In the genomic region with DNA sequence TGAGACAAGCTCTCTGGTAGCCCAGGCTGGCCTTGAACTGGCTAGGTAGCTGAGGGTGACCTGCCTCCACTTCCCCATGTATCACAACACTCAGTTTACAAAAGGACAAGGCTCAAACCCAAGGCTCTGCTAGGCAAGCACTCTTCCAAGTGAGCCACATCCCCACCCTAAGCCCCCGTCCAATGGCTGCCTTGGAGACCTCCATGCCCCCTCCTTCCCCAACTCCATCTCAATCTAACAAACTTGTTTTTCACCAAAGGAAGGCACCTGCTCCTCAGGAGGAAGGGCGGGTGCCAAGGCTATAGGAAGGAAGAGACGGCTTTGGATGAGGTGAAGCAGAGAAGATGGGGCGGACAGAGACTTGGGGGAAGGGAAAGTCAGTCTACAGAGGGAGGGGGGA, we compare ENCODE assay signal across 12 mouse cellular contexts. TPM values are rescaled to one million over a fixed set of nuclear protein-coding genes. Genes with fewer than 3 reads are reported as not detected.
A peak's percentile ranks its signal among the peaks of the same experiment; 100 is the strongest.
DNase-seq lines count a peak whose midpoint lies in the region; ATAC-seq and TF ChIP-seq lines count a peak whose summit lies in the region.
"Had no signal": no experiment of that assay in that cellular context is flagged by ENCODE, and none has a peak within 500 bp of the region (broad histone marks: within the 10 kb centered on the region; RNA-seq: fewer than 3 reads in every experiment).

No protein-coding gene starts in this region.

- no peak for DNase-seq in forebrain, postnatal 0 days
- DNase-seq in left cerebral cortex, adult 9 months (ENCODE audit: low spot score in 2 of 2): no peak
- no peak for DNase-seq in cerebellum, adult 8-10 months
- DNase-seq: embryo, embryonic 11 days had no signal

- peaks cover 7% of the 10 kb centered on the region; the same call in 1 of the 2 replicates for H3K27me3 ChIP-seq in forebrain, embryonic 15.5 days
- no peaks in the 10 kb centered on the region for H3K27me3 ChIP-seq in forebrain, postnatal 0 days (ENCODE audit: insufficient read depth, low read length)
- H3K27me3 ChIP-seq in megakaryocyte, embryonic 14.5 days (replicated peaks): no peaks in the 10 kb centered on the region
- H3K27me3 ChIP-seq in hindbrain, embryonic 13.5 days: peaks cover 13% of the 10 kb centered on the region
- no peaks in the 10 kb centered on the region for H3K27me3 ChIP-seq in stomach, embryonic 16.5 days (ENCODE audit: control insufficient read depth, insufficient read depth, low read length)

- H3K36me3 ChIP-seq in forebrain, embryonic 15.5 days: no peaks in the 10 kb centered on the region
- H3K36me3 ChIP-seq in forebrain, postnatal 0 days (ENCODE audit: insufficient read depth): no peaks in the 10 kb centered on the region
- H3K36me3 ChIP-seq in megakaryocyte, embryonic 14.5 days (replicated peaks; ENCODE audit: low read length): peaks cover 22% of the 10 kb centered on the region
- H3K36me3 ChIP-seq in hindbrain, embryonic 13.5 days: no peaks in the 10 kb centered on the region
- H3K36me3 ChIP-seq in stomach, embryonic 16.5 days (ENCODE audit: control insufficient read depth, insufficient read depth, low read length): no peaks in the 10 kb centered on the region

- H3K4me2 ChIP-seq in forebrain, embryonic 15.5 days (replicated peaks): no peak overlapping the region
- no peak overlapping the region for H3K4me2 ChIP-seq in forebrain, postnatal 0 days (ENCODE audit: low read depth)
- H3K4me2 ChIP-seq in hindbrain, embryonic 13.5 days: no peak overlapping the region
- 0 out of 2 replicates have a peak overlapping the region, but pooled peaks have one; percentile 13 for H3K4me2 ChIP-seq in stomach, embryonic 16.5 days (ENCODE audit: low read depth, low read length)

- no peak overlapping the region for H3K9ac ChIP-seq in forebrain, embryonic 15.5 days (replicated peaks)
- no peak overlapping the region for H3K9ac ChIP-seq in forebrain, postnatal 0 days
- H3K9ac ChIP-seq in hindbrain, embryonic 13.5 days: no peak overlapping the region
- no peak overlapping the region for H3K9ac ChIP-seq in stomach, embryonic 16.5 days (ENCODE audit: low read length)

- 0 out of 2 replicates have a peak overlapping the region, but pooled peaks have one; percentile 52 for H3K27ac ChIP-seq in forebrain, embryonic 15.5 days (replicated peaks)
- H3K27ac ChIP-seq in forebrain, postnatal 0 days (ENCODE audit: low read depth, low read length): no peak overlapping the region
- peak overlapping the region; percentile 77 for H3K27ac ChIP-seq in hindbrain, embryonic 13.5 days
- H3K27ac ChIP-seq in stomach, embryonic 16.5 days (ENCODE audit: low read length): no peak overlapping the region

- WGBS in forebrain, embryonic 15.5 days: 72% methylated on average over 4 of the region's 4 CpGs
- WGBS in forebrain, postnatal 0 days: 61% methylated on average over 4 of the region's 4 CpGs
- 73% methylated on average over 4 of the region's 4 CpGs for WGBS in hindbrain, embryonic 13.5 days
- WGBS in stomach, embryonic 16.5 days: 72% methylated on average over 4 of the region's 4 CpGs

- H3K4me3 ChIP-seq in forebrain, embryonic 15.5 days: no peak overlapping the region
- H3K4me3 ChIP-seq in forebrain, postnatal 0 days (ENCODE audit: low read depth, low read length): no peak overlapping the region
- H3K4me3 ChIP-seq in megakaryocyte, embryonic 14.5 days (replicated peaks): peak overlapping the region; percentile 88
- H3K4me3 ChIP-seq in hindbrain, embryonic 13.5 days: no peak overlapping the region
- no peak overlapping the region for H3K4me3 ChIP-seq in stomach, embryonic 16.5 days (replicated peaks; ENCODE audit: low read length)

- no peaks in the 10 kb centered on the region for H3K9me3 ChIP-seq in forebrain, embryonic 15.5 days
- H3K9me3 ChIP-seq in forebrain, postnatal 0 days (ENCODE audit: low read length): no peaks in the 10 kb centered on the region
- H3K9me3 ChIP-seq in megakaryocyte, embryonic 14.5 days: no peaks in the 10 kb centered on the region
- H3K9me3 ChIP-seq in hindbrain, embryonic 13.5 days: no peaks in the 10 kb centered on the region
- no peaks in the 10 kb centered on the region for H3K9me3 ChIP-seq in stomach, embryonic 16.5 days (replicated peaks; ENCODE audit: control insufficient read depth, low read length)

- TF ChIP-seq CTCF in forebrain, postnatal 0 days (IDR thresholded peaks at IDR 0.05; ENCODE audit: low read depth): no peak

- no peak for ATAC-seq in forebrain, embryonic 15.5 days (replicated peaks)
- ATAC-seq in forebrain, postnatal 0 days: no peak
- no peak for ATAC-seq in megakaryocyte, adult 5-6 weeks (ENCODE audit: poor library complexity, severe bottlenecking)
- no peak for ATAC-seq in hindbrain, embryonic 13.5 days (ENCODE audit: low FRiP score)
- ATAC-seq in stomach, embryonic 16.5 days (ENCODE audit: insufficient read depth, low FRiP score): no peak

- H3K4me1 ChIP-seq in forebrain, embryonic 15.5 days: peaks cover 18% of the 10 kb centered on the region
- peaks cover 9% of the 10 kb centered on the region; the same call in 1 of the 2 replicates for H3K4me1 ChIP-seq in forebrain, postnatal 0 days (ENCODE audit: insufficient read depth)
- peaks cover 77% of the 10 kb centered on the region for H3K4me1 ChIP-seq in megakaryocyte, embryonic 14.5 days
- H3K4me1 ChIP-seq in hindbrain, embryonic 13.5 days (replicated peaks): peaks cover 28% of the 10 kb centered on the region
- peaks cover 28% of the 10 kb centered on the region for H3K4me1 ChIP-seq in stomach, embryonic 16.5 days (ENCODE audit: control insufficient read depth, insufficient read depth, low read length)

RNA-seq across cellular contexts. Expression of gene Kcnn4, which starts 2.7 kb away (rescaled TPM):
- 0.56 and 0.63 TPM in 2 replicates for polyA plus RNA-seq in forebrain, embryonic 15.5 days (2015; fragmentation: Nextera tagmentation; extraction: Ambion mirVana)
- 1.2 and 1.5 TPM in 2 replicates for total RNA-seq in forebrain, postnatal 0 days (2014; rRNA removed)
- polyA plus RNA-seq in forebrain, postnatal 0 days (2015; fragmentation: Nextera tagmentation; extraction: Ambion mirVana): 0.88 and 1.1 TPM in 2 replicates
- polyA plus RNA-seq in megakaryocyte, embryonic 14.5 days (2012; ENCODE audit: insufficient read depth, low replicate concordance): 9.0 and 25.3 TPM in 2 replicates
- total RNA-seq in megakaryocyte, adult 5-6 weeks (2015): 5.9 and 7.6 TPM in 2 replicates
- total RNA-seq in megakaryocyte, adult 5-6 weeks (2017): 14.2 and 17.0 TPM in 2 replicates
- polyA plus RNA-seq in hindbrain, embryonic 13.5 days (2015; fragmentation: Nextera tagmentation; extraction: Ambion mirVana): 1.2 and 1.5 TPM in 2 replicates
- polyA plus RNA-seq in stomach, embryonic 16.5 days (2015; fragmentation: Nextera tagmentation; extraction: Ambion mirVana): 7.4 and 8.5 TPM in 2 replicates

RNA-seq across cellular contexts. Expression of gene Lypd5, which starts 23.8 kb away (rescaled TPM):
- not detected in 2 replicates for polyA plus RNA-seq in forebrain, embryonic 15.5 days (2015; fragmentation: Nextera tagmentation; extraction: Ambion mirVana)
- not detected in 2 replicates for total RNA-seq in forebrain, postnatal 0 days (2014; rRNA removed)
- not detected in 2 replicates for polyA plus RNA-seq in forebrain, postnatal 0 days (2015; fragmentation: Nextera tagmentation; extraction: Ambion mirVana)
- not detected in 2 replicates for polyA plus RNA-seq in megakaryocyte, embryonic 14.5 days (2012; ENCODE audit: insufficient read depth, low replicate concordance)
- total RNA-seq in megakaryocyte, adult 5-6 weeks (2015): not detected in 2 replicates
- total RNA-seq in megakaryocyte, adult 5-6 weeks (2017): not detected in 2 replicates
- polyA plus RNA-seq in hindbrain, embryonic 13.5 days (2015; fragmentation: Nextera tagmentation; extraction: Ambion mirVana): not detected in 2 replicates
- polyA plus RNA-seq in stomach, embryonic 16.5 days (2015; fragmentation: Nextera tagmentation; extraction: Ambion mirVana): 11.6 and 36.4 TPM in 2 replicates
- total RNA-seq: layer of hippocampus, postnatal 14 days had no signal
- polyA plus RNA-seq: intestine, embryonic 14.5 days; neural tube, embryonic 11.5 days had no signal

RNA-seq across cellular contexts. Expression of gene Smg9, which starts 26.6 kb away (rescaled TPM):
- 33.4 and 36.6 TPM in 2 replicates for polyA plus RNA-seq in forebrain, embryonic 15.5 days (2015; fragmentation: Nextera tagmentation; extraction: Ambion mirVana)
- total RNA-seq in forebrain, postnatal 0 days (2014; rRNA removed): 23.9 and 31.8 TPM in 2 replicates
- 25.2 and 28.5 TPM in 2 replicates for polyA plus RNA-seq in forebrain, postnatal 0 days (2015; fragmentation: Nextera tagmentation; extraction: Ambion mirVana)
- 42.3 and 58.9 TPM in 2 replicates for polyA plus RNA-seq in megakaryocyte, embryonic 14.5 days (2012; ENCODE audit: insufficient read depth, low replicate concordance)
- 21.6 and 22.3 TPM in 2 replicates for total RNA-seq in megakaryocyte, adult 5-6 weeks (2015)
- 16.7 and 30.3 TPM in 2 replicates for total RNA-seq in megakaryocyte, adult 5-6 weeks (2017)
- 31.3 and 35.9 TPM in 2 replicates for polyA plus RNA-seq in hindbrain, embryonic 13.5 days (2015; fragmentation: Nextera tagmentation; extraction: Ambion mirVana)
- 19.5 and 21.3 TPM in 2 replicates for polyA plus RNA-seq in stomach, embryonic 16.5 days (2015; fragmentation: Nextera tagmentation; extraction: Ambion mirVana)

RNA-seq across cellular contexts. Expression of gene Tescl, which starts 39.0 kb away (rescaled TPM):
- not detected in 2 replicates for polyA plus RNA-seq in forebrain, embryonic 15.5 days (2015; fragmentation: Nextera tagmentation; extraction: Ambion mirVana)
- not detected in 2 replicates for total RNA-seq in forebrain, postnatal 0 days (2014; rRNA removed)
- polyA plus RNA-seq in forebrain, postnatal 0 days (2015; fragmentation: Nextera tagmentation; extraction: Ambion mirVana): not detected in 2 replicates
- polyA plus RNA-seq in megakaryocyte, embryonic 14.5 days (2012; ENCODE audit: insufficient read depth, low replicate concordance): not detected in 2 replicates
- total RNA-seq in megakaryocyte, adult 5-6 weeks (2015): not detected in 2 replicates
- not detected in 2 replicates for total RNA-seq in megakaryocyte, adult 5-6 weeks (2017)
- 0.19 TPM in 1 of 2 replicates, not detected in the other for polyA plus RNA-seq in hindbrain, embryonic 13.5 days (2015; fragmentation: Nextera tagmentation; extraction: Ambion mirVana)
- polyA plus RNA-seq in stomach, embryonic 16.5 days (2015; fragmentation: Nextera tagmentation; extraction: Ambion mirVana): 0.15 TPM in 1 of 2 replicates, not detected in the other
- total RNA-seq: layer of hippocampus, postnatal 14 days had no signal
- polyA plus RNA-seq: intestine, embryonic 14.5 days; neural tube, embryonic 11.5 days had no signal

RNA-seq across cellular contexts. Expression of gene Zfp94, which starts 56.3 kb away (rescaled TPM):
- polyA plus RNA-seq in forebrain, embryonic 15.5 days (2015; fragmentation: Nextera tagmentation; extraction: Ambion mirVana): 24.5 and 24.7 TPM in 2 replicates
- total RNA-seq in forebrain, postnatal 0 days (2014; rRNA removed): 15.8 and 16.9 TPM in 2 replicates
- polyA plus RNA-seq in forebrain, postnatal 0 days (2015; fragmentation: Nextera tagmentation; extraction: Ambion mirVana): 19.3 and 21.2 TPM in 2 replicates
- polyA plus RNA-seq in megakaryocyte, embryonic 14.5 days (2012; ENCODE audit: insufficient read depth, low replicate concordance): 1.1 TPM in 1 of 2 replicates, not detected in the other
- 0.49 and 1.6 TPM in 2 replicates for total RNA-seq in megakaryocyte, adult 5-6 weeks (2015)
- 0.94 and 0.95 TPM in 2 replicates for total RNA-seq in megakaryocyte, adult 5-6 weeks (2017)
- 18.5 and 20.7 TPM in 2 replicates for polyA plus RNA-seq in hindbrain, embryonic 13.5 days (2015; fragmentation: Nextera tagmentation; extraction: Ambion mirVana)
- polyA plus RNA-seq in stomach, embryonic 16.5 days (2015; fragmentation: Nextera tagmentation; extraction: Ambion mirVana): 9.0 and 10.3 TPM in 2 replicates

Comparison
In these comparisons a context has a peak if more than half of its experiments do, and no peak if none do; other contexts are left out.
1. H3K27ac ChIP-seq: peak in forebrain, embryonic 15.5 days (single experiment) and hindbrain, embryonic 13.5 days (single experiment); none in forebrain, postnatal 0 days (single experiment) and stomach, embryonic 16.5 days (single experiment).
2. RNA of gene Lypd5, which starts 23.8 kb away (polyA plus RNA-seq): 11.6 to 36.4 TPM in stomach, embryonic 16.5 days; not detected in forebrain, postnatal 0 days, not detected in forebrain, embryonic 15.5 days, not detected in megakaryocyte, embryonic 14.5 days and not detected in hindbrain, embryonic 13.5 days; every median in the first group is over 10 times any median in the second.